Mouse (Mus musculus): ENCODE data around the gene Abi2. TPM values are rescaled to one million over a fixed set of nuclear protein-coding genes. Genes with fewer than 3 reads are reported as not detected.

The Abi2 gene
- polyA plus RNA-seq, 1 experiment, result 21.4 TPM

DNA sequence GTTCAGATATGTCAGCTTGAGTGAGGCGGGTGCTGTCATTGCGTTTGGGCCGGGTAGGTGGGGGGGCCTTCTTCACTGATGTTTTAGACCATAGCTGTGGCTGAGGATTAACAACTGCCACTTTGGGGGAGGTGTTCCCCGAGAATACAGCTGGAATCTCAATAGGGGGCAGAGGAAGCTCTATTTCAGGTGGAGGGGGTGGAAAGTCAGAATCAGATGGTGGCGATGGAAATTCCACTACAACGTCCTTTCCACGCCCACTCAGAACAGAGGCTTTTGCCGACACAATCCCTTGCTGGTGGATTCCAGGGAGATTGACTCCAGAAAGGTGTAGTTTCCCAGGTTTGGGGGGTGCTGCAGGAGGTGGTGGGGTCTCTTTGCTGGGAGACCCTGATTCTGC is 79.2 kb downstream of the Abi2 start:
- Histone ChIP-seq H3K4me1 (ENCODE audit: control insufficient read depth, insufficient read depth, low read length) (peaks cover 7% of the 10 kb centered on the region), H3K27me3 (ENCODE audit: control insufficient read depth, insufficient read depth, low read length) (no peaks in the 10 kb centered on the region), H3K36me3 (ENCODE audit: control insufficient read depth, insufficient read depth, low read length) (no peaks in the 10 kb centered on the region), H3K4me3 (ENCODE audit: control insufficient read depth, low read depth, low read length) (no peak overlapping the region), H3K27ac (ENCODE audit: control insufficient read depth, insufficient read depth, low read depth, low read length) (no peak overlapping the region)
- TF ChIP-seq POLR2A (IDR thresholded peaks at IDR 0.05; ENCODE audit: control insufficient read depth, low read depth, low read length), result no peak
- TF ChIP-seq CTCF (IDR thresholded peaks at IDR 0.05; ENCODE audit: control insufficient read depth, insufficient read depth, insufficient replicate concordance, low read depth, low read length), result no peak

- H3K27ac ChIP-seq (ENCODE audit: control insufficient read depth, insufficient read depth, low read depth, low read length), result no peak overlapping the region
- H3K36me3 ChIP-seq (ENCODE audit: control insufficient read depth, insufficient read depth, low read length), result no peaks in the 10 kb centered on the region
- no peak overlapping the region for H3K4me3 ChIP-seq (ENCODE audit: control insufficient read depth, low read depth, low read length)
- H3K4me1 ChIP-seq (ENCODE audit: control insufficient read depth, insufficient read depth, low read length), result peaks cover 7% of the 10 kb centered on the region
- TF ChIP-seq POLR2A (IDR thresholded peaks at IDR 0.05; ENCODE audit: control insufficient read depth, low read depth, low read length), result no peak
- no peak for TF ChIP-seq CTCF (IDR thresholded peaks at IDR 0.05; ENCODE audit: control insufficient read depth, insufficient read depth, insufficient replicate concordance, low read depth, low read length)
- H3K27me3 ChIP-seq (ENCODE audit: control insufficient read depth, insufficient read depth, low read length), result no peaks in the 10 kb centered on the region
These were observed 80.2 kb downstream of the Abi2 start for GRCm38 (mm10) chr1:60489660-60490059.

DNA sequence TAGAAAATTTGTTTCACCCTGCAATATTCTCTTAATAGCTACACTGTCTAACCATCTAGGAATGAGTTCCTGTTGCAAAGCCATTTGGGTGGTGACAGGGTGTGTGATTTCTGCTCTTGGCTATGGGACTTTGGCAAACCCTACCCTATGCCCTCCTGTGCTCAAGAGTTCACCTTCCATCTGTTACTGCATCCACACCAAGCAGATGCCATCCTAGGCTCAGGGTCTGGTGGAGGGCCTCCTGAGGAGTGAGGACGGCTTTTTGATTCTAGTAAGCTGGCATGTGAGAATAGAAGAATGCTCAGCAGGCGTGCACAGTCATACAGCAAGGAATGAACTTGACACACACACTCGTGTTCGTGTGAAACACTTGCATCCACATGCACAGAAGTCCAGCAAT is 81.1 kb downstream of the Abi2 start:
- TF ChIP-seq CTCF (IDR thresholded peaks at IDR 0.05; ENCODE audit: control insufficient read depth, insufficient read depth, insufficient replicate concordance, low read depth, low read length), result no peak
- TF ChIP-seq POLR2A (IDR thresholded peaks at IDR 0.05; ENCODE audit: control insufficient read depth, low read depth, low read length), result no peak
- no peak overlapping the region for H3K4me3 ChIP-seq (ENCODE audit: control insufficient read depth, low read depth, low read length)
- peaks cover 7% of the 10 kb centered on the region for H3K4me1 ChIP-seq (ENCODE audit: control insufficient read depth, insufficient read depth, low read length)
- no peaks in the 10 kb centered on the region for H3K27me3 ChIP-seq (ENCODE audit: control insufficient read depth, insufficient read depth, low read length)
- H3K36me3 ChIP-seq (ENCODE audit: control insufficient read depth, insufficient read depth, low read length), result no peaks in the 10 kb centered on the region
- H3K27ac ChIP-seq (ENCODE audit: control insufficient read depth, insufficient read depth, low read depth, low read length), result no peak overlapping the region

DNA sequence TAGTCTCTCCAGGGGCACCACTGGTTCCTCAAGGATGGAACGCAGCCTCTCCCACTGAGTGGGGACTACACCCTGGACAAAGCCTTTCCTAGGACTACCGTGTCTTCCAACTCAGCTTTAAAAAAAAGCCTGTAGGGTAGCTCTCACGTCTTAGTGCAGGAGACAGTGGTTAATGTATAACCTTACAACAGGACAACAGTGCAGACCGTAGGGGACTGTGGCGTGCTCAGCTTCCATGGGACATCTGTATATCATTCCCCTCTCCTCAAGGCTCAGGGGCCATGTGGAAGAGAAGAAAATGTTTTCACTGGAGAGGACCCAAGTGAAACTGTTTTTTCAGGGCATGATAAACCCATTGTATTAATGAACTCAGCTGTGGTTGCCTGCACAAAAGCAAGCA is 83.0 kb downstream of the Abi2 start:
- Histone ChIP-seq H3K27ac (ENCODE audit: control insufficient read depth, insufficient read depth, low read depth, low read length) (no peak overlapping the region), H3K36me3 (ENCODE audit: control insufficient read depth, insufficient read depth, low read length) (no peaks in the 10 kb centered on the region), H3K27me3 (ENCODE audit: control insufficient read depth, insufficient read depth, low read length) (no peaks in the 10 kb centered on the region), H3K4me3 (ENCODE audit: control insufficient read depth, low read depth, low read length) (no peak overlapping the region), H3K4me1 (ENCODE audit: control insufficient read depth, insufficient read depth, low read length) (peaks cover 7% of the 10 kb centered on the region)
- TF ChIP-seq POLR2A (IDR thresholded peaks at IDR 0.05; ENCODE audit: control insufficient read depth, low read depth, low read length) (no peak), CTCF (IDR thresholded peaks at IDR 0.05; ENCODE audit: control insufficient read depth, insufficient read depth, insufficient replicate concordance, low read depth, low read length) (no peak)

DNA sequence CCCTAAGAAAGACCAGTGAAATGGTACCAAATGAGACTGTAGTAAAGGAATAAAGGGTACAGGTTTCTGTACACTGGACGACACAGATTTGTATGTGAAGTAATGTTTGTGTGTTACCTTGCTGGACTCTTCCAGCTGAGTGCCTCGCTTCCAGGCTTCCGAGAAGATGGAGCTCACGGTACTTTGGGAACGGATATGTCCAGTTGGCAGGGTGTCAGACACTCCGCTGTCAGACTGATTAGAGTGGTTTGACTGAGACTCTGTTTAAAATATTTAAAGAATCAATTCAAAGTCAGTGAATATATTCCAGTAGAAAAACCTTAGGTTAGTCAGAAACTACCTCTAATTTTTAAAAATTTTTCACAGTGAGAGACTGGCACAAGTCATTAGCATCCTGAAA is 84.0 kb downstream of the Abi2 start:
- Histone ChIP-seq H3K36me3 (ENCODE audit: control insufficient read depth, insufficient read depth, low read length) (no peaks in the 10 kb centered on the region), H3K27me3 (ENCODE audit: control insufficient read depth, insufficient read depth, low read length) (no peaks in the 10 kb centered on the region), H3K4me1 (ENCODE audit: control insufficient read depth, insufficient read depth, low read length) (peaks cover 5% of the 10 kb centered on the region)

DNA sequence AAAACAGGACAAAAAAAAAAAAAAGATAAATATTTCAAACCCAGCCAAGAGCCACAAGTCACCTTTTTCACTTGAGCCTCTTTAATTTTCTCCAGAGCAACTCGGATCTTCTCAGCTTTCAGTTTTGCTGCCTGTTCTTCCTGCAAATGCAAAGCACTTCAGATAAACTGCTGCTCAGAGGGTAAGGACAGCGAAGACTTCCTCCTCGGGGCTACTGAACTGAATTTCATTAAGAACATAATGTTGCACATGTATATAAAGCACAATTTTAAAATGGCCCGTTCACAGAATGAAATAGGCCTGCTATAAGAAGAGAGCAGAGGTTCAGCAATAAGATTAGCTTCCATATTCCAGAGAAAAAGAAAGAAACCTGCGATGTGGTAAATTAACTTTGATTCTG is 94.0 kb downstream of the Abi2 start:
- H3K36me3 ChIP-seq (ENCODE audit: control insufficient read depth, insufficient read depth, low read length), result no peaks in the 10 kb centered on the region
- no peaks in the 10 kb centered on the region for H3K27me3 ChIP-seq (ENCODE audit: control insufficient read depth, insufficient read depth, low read length)
- H3K4me3 ChIP-seq (ENCODE audit: control insufficient read depth, low read depth, low read length), result no peak overlapping the region
- no peaks in the 10 kb centered on the region for H3K4me1 ChIP-seq (ENCODE audit: control insufficient read depth, insufficient read depth, low read length)
- no peak for TF ChIP-seq CTCF (IDR thresholded peaks at IDR 0.05; ENCODE audit: control insufficient read depth, insufficient read depth, insufficient replicate concordance, low read depth, low read length)
- TF ChIP-seq POLR2A (IDR thresholded peaks at IDR 0.05; ENCODE audit: control insufficient read depth, low read depth, low read length), result no peak
- no peak overlapping the region for H3K27ac ChIP-seq (ENCODE audit: control insufficient read depth, insufficient read depth, low read depth, low read length)

More for the DNA sequence above, 84.0 kb downstream of the Abi2 start:
- Histone ChIP-seq H3K27ac (ENCODE audit: control insufficient read depth, insufficient read depth, low read depth, low read length) (no peak overlapping the region), H3K4me3 (ENCODE audit: control insufficient read depth, low read depth, low read length) (no peak overlapping the region)
- TF ChIP-seq POLR2A (IDR thresholded peaks at IDR 0.05; ENCODE audit: control insufficient read depth, low read depth, low read length) (no peak), CTCF (IDR thresholded peaks at IDR 0.05; ENCODE audit: control insufficient read depth, insufficient read depth, insufficient replicate concordance, low read depth, low read length) (no peak)

GRCm38 (mm10) chr1:60510584-60510983 is 101.2 kb downstream of the Abi2 start:
- H3K27ac ChIP-seq (ENCODE audit: control insufficient read depth, insufficient read depth, low read depth, low read length), result no peak overlapping the region
- TF ChIP-seq CTCF (IDR thresholded peaks at IDR 0.05; ENCODE audit: control insufficient read depth, insufficient read depth, insufficient replicate concordance, low read depth, low read length) (no peak), POLR2A (IDR thresholded peaks at IDR 0.05; ENCODE audit: control insufficient read depth, low read depth, low read length) (no peak)
- H3K4me1 ChIP-seq (ENCODE audit: control insufficient read depth, insufficient read depth, low read length), result no peaks in the 10 kb centered on the region
- H3K27me3 ChIP-seq (ENCODE audit: control insufficient read depth, insufficient read depth, low read length), result no peaks in the 10 kb centered on the region
- no peak overlapping the region for H3K4me3 ChIP-seq (ENCODE audit: control insufficient read depth, low read depth, low read length)
- no peaks in the 10 kb centered on the region for H3K36me3 ChIP-seq (ENCODE audit: control insufficient read depth, insufficient read depth, low read length)

- no peaks in the 10 kb centered on the region for H3K4me1 ChIP-seq (ENCODE audit: control insufficient read depth, insufficient read depth, low read length)
- no peak overlapping the region for H3K4me3 ChIP-seq (ENCODE audit: control insufficient read depth, low read depth, low read length)
- no peak overlapping the region for H3K27ac ChIP-seq (ENCODE audit: control insufficient read depth, insufficient read depth, low read depth, low read length)
- H3K27me3 ChIP-seq (ENCODE audit: control insufficient read depth, insufficient read depth, low read length), result no peaks in the 10 kb centered on the region
- no peak for TF ChIP-seq POLR2A (IDR thresholded peaks at IDR 0.05; ENCODE audit: control insufficient read depth, low read depth, low read length)
- no peak for TF ChIP-seq CTCF (IDR thresholded peaks at IDR 0.05; ENCODE audit: control insufficient read depth, insufficient read depth, insufficient replicate concordance, low read depth, low read length)
- H3K36me3 ChIP-seq (ENCODE audit: control insufficient read depth, insufficient read depth, low read length), result no peaks in the 10 kb centered on the region
These were observed 120.7 kb downstream of the Abi2 start for GRCm38 (mm10) chr1:60530107-60530506.

All from testis, adult 2 months (tissue).